In the genomic region with DNA sequence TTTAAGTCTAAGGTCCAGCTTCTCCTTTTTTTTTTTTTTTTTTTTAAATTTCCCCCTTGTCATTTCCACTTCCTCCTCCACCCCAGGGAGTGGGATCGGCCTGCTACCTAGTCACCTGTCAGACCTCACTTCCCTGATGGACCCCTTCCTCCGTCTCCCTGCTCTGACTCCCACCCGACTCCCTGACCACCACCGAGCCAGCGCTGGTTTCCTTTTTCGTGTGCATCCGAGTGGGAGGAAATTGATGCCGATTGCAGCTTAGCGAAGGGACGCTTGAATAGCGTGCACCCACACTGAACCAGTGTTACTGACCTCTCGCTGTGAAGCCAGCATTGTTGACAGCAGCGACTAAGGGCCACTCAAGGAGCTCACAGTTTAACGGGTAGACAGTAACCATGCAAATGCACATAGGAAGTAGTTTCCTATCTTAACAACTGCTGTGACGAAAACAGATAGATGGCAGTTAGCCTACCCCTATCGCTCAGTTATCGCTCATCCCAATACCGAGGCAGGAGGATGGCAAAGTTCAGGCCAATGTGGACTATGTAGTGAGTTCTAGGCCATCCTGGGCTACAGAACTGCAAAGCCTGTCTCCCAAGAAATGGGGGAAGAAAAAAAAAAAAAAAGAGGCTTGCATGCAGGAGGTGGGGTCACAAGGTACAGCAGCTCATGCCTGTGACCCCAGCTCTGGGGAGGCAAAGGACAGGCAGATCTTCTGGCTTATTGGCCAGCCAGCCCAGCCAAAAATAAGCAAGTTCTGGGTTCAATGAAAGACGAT, we compare ENCODE assay signal across 8 mouse cellular contexts. TPM values are rescaled to one million over a fixed set of nuclear protein-coding genes. Genes with fewer than 3 reads are reported as not detected.
A peak's percentile ranks its signal among the peaks of the same experiment; 100 is the strongest.
DNase-seq lines count a peak whose midpoint lies in the region; ATAC-seq and TF ChIP-seq lines count a peak whose summit lies in the region.

No protein-coding gene starts in this region.

- DNase-seq in heart, adult 2 months = peak; percentile 41 to 55
- DNase-seq in heart, adult 9 months (ENCODE audit: low spot score in 2 of 2) = no peak
- DNase-seq in MEL-GATA-1-ER (ENCODE audit: extremely low read depth, low read depth) = peak; percentile 32
- peak; percentile 73 for DNase-seq in induced T-regulatory cell, adult 2 months (ENCODE audit: low read depth)
- DNase-seq in lung, postnatal 14 days = peak; percentile 31
- peak; percentile 48 to 51 for DNase-seq in spleen, postnatal 10 days (ENCODE audit: low spot score in 2 of 2)
- no peak for DNase-seq in embryo, embryonic 10 days (ENCODE audit: low spot score)

- TF ChIP-seq EP300 in heart, adult 2 months (IDR thresholded peaks at IDR 0.05; ENCODE audit: insufficient read depth, low read depth, low read length) = no peak

- 3% methylated on average over 19 of the region's 19 CpGs for WGBS in heart, adult 2 months

- TF ChIP-seq POLR2A in heart, adult 2 months (IDR thresholded peaks at IDR 0.05; ENCODE audit: insufficient read depth, low read depth, low read length) = no peak

- no peak for TF ChIP-seq CTCF in heart, adult 2 months (IDR thresholded peaks at IDR 0.05)

- peak overlapping the region; percentile 98 for H3K27ac ChIP-seq in heart, adult 2 months

- peak; percentile 37 for ATAC-seq in erythroid progenitor cell, adult 5-6 weeks (replicated peaks; ENCODE audit: low FRiP score, poor library complexity, severe bottlenecking)

- peaks cover 6% of the 10 kb centered on the region for H3K36me3 ChIP-seq in heart, adult 2 months (ENCODE audit: control insufficient read depth, insufficient read depth, low read length)

- peak overlapping the region; percentile 88 for H3K9ac ChIP-seq in heart, adult 2 months (ENCODE audit: low read depth, low read length)

- peaks cover 8% of the 10 kb centered on the region for H3K4me1 ChIP-seq in heart, adult 2 months (ENCODE audit: control insufficient read depth, insufficient read depth, low read length)

- H3K27me3 ChIP-seq in heart, adult 2 months (ENCODE audit: control insufficient read depth, insufficient read depth, low read length) = no peaks in the 10 kb centered on the region

- peaks cover 10% of the 10 kb centered on the region; the same call in 1 of the 2 replicates for H3K79me2 ChIP-seq in heart, adult 2 months (replicated peaks; ENCODE audit: control insufficient read depth, insufficient read depth, low read length)

- peak overlapping the region; percentile 99 for H3K4me3 ChIP-seq in heart, adult 2 months

- intact Hi-C loops in heart, adult 2 months (cut with DNase I) = loop anchor here (5.0 kb wide), 1 partner anchor 125 kb away; no protein-coding TSS in a partner anchor

RNA-seq across cellular contexts. Expression of gene Arpc3, which starts 0.7 kb away (rescaled TPM):
- 10 to 100 TPM; 91.5 to 98.7 TPM for total RNA-seq in heart, adult 2 months (2021)
- 89.6 and 97.1 TPM in 2 replicates for polyA plus RNA-seq in heart, adult 2 months (2012; rRNA removed)
- 115 and 159 TPM in 2 replicates for total RNA-seq in erythroid progenitor cell, adult 5-6 weeks (2015; ENCODE audit: low replicate concordance)
- 270 and 286 TPM in 2 replicates for total RNA-seq in erythroid progenitor cell, adult 5-6 weeks (2017; ENCODE audit: low replicate concordance)

RNA-seq across cellular contexts. Expression of gene Fam216a, which starts 20.3 kb away (rescaled TPM):
- total RNA-seq in heart, adult 2 months (2021) = 10 to 100 TPM; 11.1 to 12.3 TPM
- polyA plus RNA-seq in heart, adult 2 months (2012; rRNA removed) = 10.7 and 15.3 TPM in 2 replicates
- total RNA-seq in erythroid progenitor cell, adult 5-6 weeks (2015; ENCODE audit: low replicate concordance) = 10.8 and 20.1 TPM in 2 replicates
- total RNA-seq in erythroid progenitor cell, adult 5-6 weeks (2017; ENCODE audit: low replicate concordance) = 10.4 and 19.4 TPM in 2 replicates

RNA-seq across cellular contexts. Expression of gene Gpn3, which starts 20.7 kb away (rescaled TPM):
- 10 to 100 TPM; 23.5 to 28.0 TPM for total RNA-seq in heart, adult 2 months (2021)
- polyA plus RNA-seq in heart, adult 2 months (2012; rRNA removed) = 19.2 and 19.8 TPM in 2 replicates
- total RNA-seq in erythroid progenitor cell, adult 5-6 weeks (2015; ENCODE audit: low replicate concordance) = 30.2 and 39.6 TPM in 2 replicates
- total RNA-seq in erythroid progenitor cell, adult 5-6 weeks (2017; ENCODE audit: low replicate concordance) = 15.2 and 16.8 TPM in 2 replicates

RNA-seq across cellular contexts. Expression of gene Anapc7, which starts 29.1 kb away (rescaled TPM):
- 10 to 100 TPM; 25.9 to 27.1 TPM for total RNA-seq in heart, adult 2 months (2021)
- polyA plus RNA-seq in heart, adult 2 months (2012; rRNA removed) = 23.2 and 25.4 TPM in 2 replicates
- 14.1 and 26.4 TPM in 2 replicates for total RNA-seq in erythroid progenitor cell, adult 5-6 weeks (2015; ENCODE audit: low replicate concordance)
- 22.3 and 34.3 TPM in 2 replicates for total RNA-seq in erythroid progenitor cell, adult 5-6 weeks (2017; ENCODE audit: low replicate concordance)

RNA-seq across cellular contexts. Expression of gene Vps29, which starts 38.2 kb away (rescaled TPM):
- 10 to 100 TPM; 85.4 to 91.4 TPM for total RNA-seq in heart, adult 2 months (2021)
- 39.2 and 70.9 TPM in 2 replicates for polyA plus RNA-seq in heart, adult 2 months (2012; rRNA removed)
- 40.2 and 62.7 TPM in 2 replicates for total RNA-seq in erythroid progenitor cell, adult 5-6 weeks (2015; ENCODE audit: low replicate concordance)
- total RNA-seq in erythroid progenitor cell, adult 5-6 weeks (2017; ENCODE audit: low replicate concordance) = 15.1 and 32.0 TPM in 2 replicates

Comparison
In these comparisons a context has a peak if more than half of its experiments do, and no peak if none do; other contexts are left out.
1. DNase-seq: peak in heart, adult 2 months (2 of 2), MEL-GATA-1-ER (single experiment), induced T-regulatory cell, adult 2 months (single experiment), lung, postnatal 14 days (single experiment) and spleen, postnatal 10 days (2 of 2); none in heart, adult 9 months (0 of 2) and embryo, embryonic 10 days (single experiment).